ENCODE assay signal across 27 mouse cellular contexts in the genomic region with DNA sequence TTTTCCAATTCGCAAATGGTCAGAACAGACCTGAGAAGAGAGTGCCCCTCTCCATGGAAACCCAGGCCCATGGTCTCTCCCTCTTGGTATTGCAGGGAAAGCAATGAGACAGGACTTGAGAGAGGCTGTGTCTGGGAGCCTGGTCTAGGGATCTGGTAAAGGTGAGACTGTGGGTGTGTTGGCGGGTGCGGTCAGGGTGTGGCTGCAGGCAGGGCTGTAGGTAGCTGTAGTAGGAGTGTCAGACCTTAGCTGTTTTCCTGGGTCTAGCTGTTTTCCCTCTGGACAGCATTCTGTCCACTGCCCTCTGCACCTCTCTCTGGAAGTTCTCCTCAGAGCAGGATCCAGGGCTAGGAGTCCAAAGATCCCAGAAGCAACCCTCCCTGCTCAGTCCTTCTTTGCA.
DNase-seq lines count a peak whose midpoint lies in the region; ATAC-seq and TF ChIP-seq lines count a peak whose summit lies in the region.
"Had no signal": no experiment of that assay in that cellular context is flagged by ENCODE, and none has a peak within 500 bp of the region (broad histone marks: within the 10 kb centered on the region; RNA-seq: fewer than 3 reads in every experiment).

No protein-coding gene starts in this region.

- H3K36me3 ChIP-seq in intestine, embryonic 16.5 days (ENCODE audit: control insufficient read depth, insufficient read depth, low read length) = no peaks in the 10 kb centered on the region; the same call in 1 of the 2 replicates
- no peaks in the 10 kb centered on the region for H3K36me3 ChIP-seq in intestine, embryonic 15.5 days
- H3K36me3 ChIP-seq in intestine, postnatal 0 days (ENCODE audit: control insufficient read depth, insufficient read depth) = peaks cover 5% of the 10 kb centered on the region; the same call in 1 of the 2 replicates
- no peaks in the 10 kb centered on the region for H3K36me3 ChIP-seq in stomach, embryonic 15.5 days
- no peaks in the 10 kb centered on the region for H3K36me3 ChIP-seq in stomach, postnatal 0 days (ENCODE audit: control insufficient read depth, insufficient read depth, low read length)
- H3K36me3 ChIP-seq: G1E had no signal

- no peak overlapping the region for H3K9ac ChIP-seq in intestine, embryonic 16.5 days (ENCODE audit: low read depth, low read length)
- H3K9ac ChIP-seq in intestine, embryonic 15.5 days = no peak overlapping the region
- H3K9ac ChIP-seq in intestine, postnatal 0 days (ENCODE audit: low read depth, low read length) = no peak overlapping the region
- no peak overlapping the region for H3K9ac ChIP-seq in stomach, embryonic 15.5 days
- H3K9ac ChIP-seq in stomach, postnatal 0 days (ENCODE audit: low read length) = no peak overlapping the region
- H3K9ac ChIP-seq: embryonic facial prominence, embryonic 13.5 days; embryonic facial prominence, embryonic 15.5 days; forebrain, embryonic 12.5 days had no signal

- TF ChIP-seq CTCF in intestine, postnatal 0 days (IDR thresholded peaks at IDR 0.05; ENCODE audit: low read depth) = no peak
- TF ChIP-seq CTCF in stomach, postnatal 0 days (IDR thresholded peaks at IDR 0.05; ENCODE audit: low read depth) = no peak

- H3K4me2 ChIP-seq in intestine, embryonic 16.5 days (ENCODE audit: low read depth, low read length) = no peak overlapping the region
- no peak overlapping the region for H3K4me2 ChIP-seq in intestine, embryonic 15.5 days (replicated peaks)
- no peak overlapping the region for H3K4me2 ChIP-seq in intestine, postnatal 0 days (replicated peaks; ENCODE audit: low read depth)
- no peak overlapping the region for H3K4me2 ChIP-seq in stomach, embryonic 15.5 days
- no peak overlapping the region for H3K4me2 ChIP-seq in stomach, postnatal 0 days (replicated peaks; ENCODE audit: low read depth)
- H3K4me2 ChIP-seq: embryonic facial prominence, embryonic 13.5 days; embryonic facial prominence, embryonic 15.5 days; forebrain, embryonic 12.5 days had no signal

- H3K4me1 ChIP-seq in intestine, embryonic 16.5 days (ENCODE audit: control insufficient read depth, insufficient read depth, low read length) = peaks cover 23% of the 10 kb centered on the region
- peaks cover 20% of the 10 kb centered on the region; the same call in 1 of the 2 replicates for H3K4me1 ChIP-seq in intestine, embryonic 15.5 days (replicated peaks)
- peaks cover 5% of the 10 kb centered on the region; the same call in 1 of the 2 replicates for H3K4me1 ChIP-seq in intestine, postnatal 0 days (replicated peaks; ENCODE audit: control insufficient read depth, insufficient read depth, low read length)
- no peaks in the 10 kb centered on the region for H3K4me1 ChIP-seq in stomach, embryonic 15.5 days
- no peaks in the 10 kb centered on the region for H3K4me1 ChIP-seq in stomach, postnatal 0 days (replicated peaks; ENCODE audit: control insufficient read depth, insufficient read depth)
- H3K4me1 ChIP-seq: embryonic facial prominence, embryonic 13.5 days; forebrain, embryonic 12.5 days had no signal

- DNase-seq in stomach, postnatal 0 days (ENCODE audit: low spot score) = peak; percentile 81
- no peak for DNase-seq in kidney, adult 8-10 months
- DNase-seq: adrenal gland, adult 8-10 months; adrenal gland, postnatal 14 days; adrenal gland, postnatal 36 days; B cell, adult 2 months; cerebellum, adult 11-12 months; cerebellum, adult 2 months; cerebellum, adult 9-10 months; cerebellum, postnatal 10 days; cerebellum, postnatal 25 days had no signal

- no peaks in the 10 kb centered on the region for H3K9me3 ChIP-seq in intestine, embryonic 16.5 days (ENCODE audit: control insufficient read depth, low read length)
- H3K9me3 ChIP-seq in intestine, embryonic 15.5 days = no peaks in the 10 kb centered on the region
- no peaks in the 10 kb centered on the region for H3K9me3 ChIP-seq in intestine, postnatal 0 days (ENCODE audit: control insufficient read depth)
- no peaks in the 10 kb centered on the region for H3K9me3 ChIP-seq in stomach, embryonic 15.5 days
- no peaks in the 10 kb centered on the region for H3K9me3 ChIP-seq in stomach, postnatal 0 days (ENCODE audit: control insufficient read depth, low read length)
- H3K9me3 ChIP-seq: embryonic facial prominence, embryonic 13.5 days; embryonic facial prominence, embryonic 15.5 days; forebrain, embryonic 10.5 days; forebrain, embryonic 12.5 days had no signal

- H3K27ac ChIP-seq in intestine, embryonic 16.5 days (ENCODE audit: low read length) = 0 out of 2 replicates have a peak overlapping the region, but pooled peaks have one; percentile 26
- H3K27ac ChIP-seq in intestine, embryonic 15.5 days = no peak overlapping the region
- no peak overlapping the region for H3K27ac ChIP-seq in intestine, postnatal 0 days (ENCODE audit: low read depth, low read length)
- H3K27ac ChIP-seq in stomach, embryonic 15.5 days = 0 out of 2 replicates have a peak overlapping the region, but pooled peaks have one; percentile 13
- peak overlapping the region; percentile 85 for H3K27ac ChIP-seq in stomach, postnatal 0 days (replicated peaks)
- H3K27ac ChIP-seq: embryonic facial prominence, embryonic 13.5 days; embryonic facial prominence, embryonic 15.5 days; forebrain, embryonic 10.5 days; forebrain, embryonic 12.5 days had no signal

- WGBS in intestine, embryonic 16.5 days = 65% methylated on average over 3 of the region's 3 CpGs
- 83% methylated on average over 3 of the region's 3 CpGs for WGBS in intestine, embryonic 15.5 days
- 70% methylated on average over 3 of the region's 3 CpGs for WGBS in intestine, postnatal 0 days
- WGBS in stomach, embryonic 15.5 days = 86% methylated on average over 3 of the region's 3 CpGs
- WGBS in stomach, postnatal 0 days = 78% methylated on average over 3 of the region's 3 CpGs

- H3K27me3 ChIP-seq in intestine, embryonic 16.5 days (replicated peaks; ENCODE audit: control insufficient read depth, insufficient read depth, low read length) = no peaks in the 10 kb centered on the region
- no peaks in the 10 kb centered on the region for H3K27me3 ChIP-seq in intestine, embryonic 15.5 days (replicated peaks)
- no peaks in the 10 kb centered on the region for H3K27me3 ChIP-seq in intestine, postnatal 0 days (replicated peaks; ENCODE audit: control insufficient read depth, insufficient read depth, low read length)
- H3K27me3 ChIP-seq in stomach, embryonic 15.5 days (replicated peaks) = no peaks in the 10 kb centered on the region
- no peaks in the 10 kb centered on the region for H3K27me3 ChIP-seq in stomach, postnatal 0 days (ENCODE audit: control insufficient read depth, insufficient read depth, low read length)
- H3K27me3 ChIP-seq: CH12.LX; embryonic facial prominence, embryonic 13.5 days; embryonic facial prominence, embryonic 15.5 days; forebrain, embryonic 12.5 days; Patski had no signal

- no peak overlapping the region for H3K4me3 ChIP-seq in intestine, embryonic 16.5 days (ENCODE audit: low read length)
- no peak overlapping the region for H3K4me3 ChIP-seq in intestine, embryonic 15.5 days (replicated peaks)
- H3K4me3 ChIP-seq in intestine, postnatal 0 days (ENCODE audit: low read depth, low read length) = no peak overlapping the region
- no peak overlapping the region for H3K4me3 ChIP-seq in stomach, embryonic 15.5 days (replicated peaks)
- H3K4me3 ChIP-seq in stomach, postnatal 0 days (ENCODE audit: low read depth, low read length) = no peak overlapping the region
- H3K4me3 ChIP-seq: embryonic facial prominence, embryonic 13.5 days; embryonic facial prominence, embryonic 15.5 days; erythroblast, embryonic 14.5 days; forebrain, embryonic 10.5 days; forebrain, embryonic 12.5 days had no signal

- ATAC-seq in intestine, embryonic 16.5 days = peak; percentile 60
- ATAC-seq in intestine, embryonic 15.5 days = no peak
- peak; percentile 32; the same call in 1 of the 2 replicates for ATAC-seq in intestine, postnatal 0 days
- no peak for ATAC-seq in stomach, embryonic 15.5 days (ENCODE audit: insufficient read depth, low FRiP score, low read depth)
- ATAC-seq in stomach, postnatal 0 days (ENCODE audit: low FRiP score, low TSS enrichment) = peak; percentile 70
- no peak for ATAC-seq in megakaryocyte, adult 5-6 weeks (ENCODE audit: poor library complexity, severe bottlenecking)
- ATAC-seq: activated CD4-positive, CD25-positive, alpha-beta regulatory T cell, adult 4 months; CD4-positive, CD25-positive, alpha-beta regulatory T cell, adult 4 months; forebrain, embryonic 14.5 days; Patski had no signal

- TF ChIP-seq EP300 in stomach, postnatal 0 days (optimal IDR thresholded peaks at IDR 0.05) = no peak

Comparison
In these comparisons a context has a peak if more than half of its experiments do, and no peak if none do; other contexts are left out.
1. ATAC-seq: peak in intestine, embryonic 16.5 days (single experiment), intestine, postnatal 0 days (single experiment) and stomach, postnatal 0 days (single experiment); none in intestine, embryonic 15.5 days (single experiment), stomach, embryonic 15.5 days (single experiment) and megakaryocyte, adult 5-6 weeks (single experiment).
2. H3K27ac ChIP-seq: peak in intestine, embryonic 16.5 days (single experiment), stomach, embryonic 15.5 days (single experiment) and stomach, postnatal 0 days (single experiment); none in intestine, embryonic 15.5 days (single experiment) and intestine, postnatal 0 days (single experiment).